Mouse (Mus musculus): ENCODE data around the gene Rbm47. TPM values are rescaled to one million over a fixed set of nuclear protein-coding genes. Genes with fewer than 3 reads are reported as not detected.
"Not testable (repeated sequence)": the region's sequence is repeated elsewhere in the genome, so short reads cannot be mapped to it uniquely, and the experiment has no call there.

Gene Rbm47
- 1 to 10 TPM; 1.8 TPM for total RNA-seq (2021)

- DNase-seq, result no peak
Observed at GRCm38 (mm10) chr5:66173018-66173417, at the start of gene Rbm47. Gene Rbm47, minus strand, starts transcription at chr5:66173118.

GRCm38 (mm10) chr5:66220620-66221019 is 47.7 kb upstream of the Rbm47 start:
- no peak for DNase-seq

- no peak for DNase-seq
Observed at GRCm38 (mm10) chr5:66219692-66220091, 46.8 kb upstream of the Rbm47 start.

GRCm38 (mm10) chr5:66215569-66216277 is 42.8 kb upstream of the Rbm47 start:
- DNase-seq, result no peak

GRCm38 (mm10) chr5:66214395-66214935 is 41.5 kb upstream of the Rbm47 start:
- DNase-seq, result no peak

GRCm38 (mm10) chr5:66209532-66210176 is 36.7 kb upstream of the Rbm47 start:
- no peak for DNase-seq

GRCm38 (mm10) chr5:66204966-66205365 is 32.0 kb upstream of the Rbm47 start:
- DNase-seq, result no peak

GRCm38 (mm10) chr5:66203424-66203823 is 30.5 kb upstream of the Rbm47 start:
- DNase-seq, result no peak

- DNase-seq, result no peak
Observed at GRCm38 (mm10) chr5:66200044-66200443, 27.1 kb upstream of the Rbm47 start.

GRCm38 (mm10) chr5:66195323-66195722 is 22.4 kb upstream of the Rbm47 start:
- DNase-seq, result no peak

- no peak for DNase-seq
Observed at GRCm38 (mm10) chr5:66193218-66193846, 20.4 kb upstream of the Rbm47 start.

- DNase-seq, result no peak
Observed at GRCm38 (mm10) chr5:66191185-66191503, 18.2 kb upstream of the Rbm47 start.

GRCm38 (mm10) chr5:66190481-66191184 is 17.7 kb upstream of the Rbm47 start:
- no peak for DNase-seq

- DNase-seq, result not testable (repeated sequence)
Observed at GRCm38 (mm10) chr5:66188591-66188990, 15.7 kb upstream of the Rbm47 start.

- DNase-seq, result no peak
Observed at GRCm38 (mm10) chr5:66182156-66182555, 9.2 kb upstream of the Rbm47 start.

- DNase-seq, result no peak
Observed at GRCm38 (mm10) chr5:66174160-66174837, 1.4 kb upstream of the Rbm47 start.

- DNase-seq, result no peak
Observed at GRCm38 (mm10) chr5:66170591-66170990, 2.3 kb downstream of the Rbm47 start.

GRCm38 (mm10) chr5:66169099-66169485 is 3.8 kb downstream of the Rbm47 start:
- DNase-seq, result no peak

- no peak for DNase-seq
Observed at GRCm38 (mm10) chr5:66168462-66169098, 4.3 kb downstream of the Rbm47 start.

GRCm38 (mm10) chr5:66166931-66167330 is 6.0 kb downstream of the Rbm47 start:
- DNase-seq, result no peak

GRCm38 (mm10) chr5:66166193-66166629 is 6.7 kb downstream of the Rbm47 start:
- no peak for DNase-seq

- DNase-seq, result no peak
Observed at GRCm38 (mm10) chr5:66165748-66166147, 7.2 kb downstream of the Rbm47 start.
